Mouse (Mus musculus): Measurements from ENCODE around the gene Chil1. TPM values are rescaled to one million over a fixed set of nuclear protein-coding genes. Genes with fewer than 3 reads are reported as not detected.

Chil1 gene
- under 1 TPM; 0.34 to 0.92 TPM for total RNA-seq (2021)

GRCm38 (mm10) chr1:134182025-134182424, at the start of gene Chil1:
Gene Chil1, plus strand, starts transcription at chr1:134182176.
- intact Hi-C loops (cut with DNase I): no loop called here
- DNase-seq (ENCODE audit: low spot score): no peak

- no peak for DNase-seq (ENCODE audit: low spot score)
- intact Hi-C loops (cut with DNase I): no loop called here
Observed at GRCm38 (mm10) chr1:134133316-134133715, 48.7 kb upstream of the Chil1 start.

- intact Hi-C loops (cut with DNase I): no loop called here
- DNase-seq (ENCODE audit: low spot score): no peak
Observed at GRCm38 (mm10) chr1:134136351-134136750, 45.6 kb upstream of the Chil1 start.

- DNase-seq (ENCODE audit: low spot score): no peak
- intact Hi-C loops (cut with DNase I): no loop called here
Observed at GRCm38 (mm10) chr1:134138424-134138823, 43.6 kb upstream of the Chil1 start.

GRCm38 (mm10) chr1:134142363-134142794, 39.6 kb upstream of the Chil1 start:
- DNase-seq (ENCODE audit: low spot score): no peak
- intact Hi-C loops (cut with DNase I): no loop called here

- DNase-seq (ENCODE audit: low spot score): no peak
- intact Hi-C loops (cut with DNase I): no loop called here
Observed at GRCm38 (mm10) chr1:134146066-134146465, 35.9 kb upstream of the Chil1 start.

- DNase-seq (ENCODE audit: low spot score): no peak
- intact Hi-C loops (cut with DNase I): loop anchor here (2.0 kb wide), 1 partner anchor 45 kb away; no protein-coding TSS in a partner anchor
Observed at GRCm38 (mm10) chr1:134150076-134150475, 31.9 kb upstream of the Chil1 start.

GRCm38 (mm10) chr1:134150745-134151144, 31.2 kb upstream of the Chil1 start:
- intact Hi-C loops (cut with DNase I): loop anchor here (1.0 to 2.0 kb wide), 2 partner anchors 44 to 182 kb away; partner anchors contain the start of gene Ppfia4
- DNase-seq (ENCODE audit: low spot score): no peak

GRCm38 (mm10) chr1:134151655-134152412, 30.1 kb upstream of the Chil1 start:
- DNase-seq (ENCODE audit: low spot score): peak; percentile 38
- intact Hi-C loops (cut with DNase I): loop anchor here (1.0 to 2.0 kb wide), 4 partner anchors 43 to 180 kb away; partner anchors contain the start of gene Ppfia4

- intact Hi-C loops (cut with DNase I): loop anchor here (1.0 to 2.0 kb wide), 2 partner anchors 91 to 170 kb away; no protein-coding TSS in a partner anchor
- no peak for DNase-seq (ENCODE audit: low spot score)
Observed at GRCm38 (mm10) chr1:134152626-134153590, 29.1 kb upstream of the Chil1 start.

GRCm38 (mm10) chr1:134154121-134154520, 27.9 kb upstream of the Chil1 start:
- DNase-seq (ENCODE audit: low spot score): no peak
- intact Hi-C loops (cut with DNase I): no loop called here

- DNase-seq (ENCODE audit: low spot score): no peak
- intact Hi-C loops (cut with DNase I): no loop called here
Observed at GRCm38 (mm10) chr1:134154655-134155054, 27.3 kb upstream of the Chil1 start.

- intact Hi-C loops (cut with DNase I): no loop called here
Observed at GRCm38 (mm10) chr1:134160404-134160803, 21.6 kb upstream of the Chil1 start.

GRCm38 (mm10) chr1:134161399-134161798, 20.6 kb upstream of the Chil1 start:
- DNase-seq (ENCODE audit: low spot score): no peak

More at GRCm38 (mm10) chr1:134160404-134160803, 21.6 kb upstream of the Chil1 start:
- DNase-seq (ENCODE audit: low spot score): no peak

GRCm38 (mm10) chr1:134162510-134163225, 19.3 kb upstream of the Chil1 start:
- intact Hi-C loops (cut with DNase I): no loop called here
- DNase-seq (ENCODE audit: low spot score): no peak

More at GRCm38 (mm10) chr1:134161399-134161798, 20.6 kb upstream of the Chil1 start:
- intact Hi-C loops (cut with DNase I): no loop called here

GRCm38 (mm10) chr1:134163476-134163875, 18.5 kb upstream of the Chil1 start:
- no peak for DNase-seq (ENCODE audit: low spot score)
- intact Hi-C loops (cut with DNase I): no loop called here

- intact Hi-C loops (cut with DNase I): no loop called here
- no peak for DNase-seq (ENCODE audit: low spot score)
Observed at GRCm38 (mm10) chr1:134164454-134164853, 17.5 kb upstream of the Chil1 start.

- intact Hi-C loops (cut with DNase I): no loop called here
- DNase-seq (ENCODE audit: low spot score): no peak
Observed at GRCm38 (mm10) chr1:134166547-134166946, 15.4 kb upstream of the Chil1 start.

GRCm38 (mm10) chr1:134167416-134168305, 14.3 kb upstream of the Chil1 start:
- no peak for DNase-seq (ENCODE audit: low spot score)

More at GRCm38 (mm10) chr1:134167416-134168305, 14.3 kb upstream of the Chil1 start:
- intact Hi-C loops (cut with DNase I): no loop called here

All from heart, postnatal 25 days (tissue).